ENCODE assay signal across 21 mouse cellular contexts in genomic region chr3:149338684-149339373, GRCm38 (mm10).
A peak's percentile ranks its signal among the peaks of the same experiment; 100 is the strongest.
DNase-seq lines count a peak whose midpoint lies in the region; ATAC-seq and TF ChIP-seq lines count a peak whose summit lies in the region.
"Had no signal": no experiment of that assay in that cellular context is flagged by ENCODE, and none has a peak within 500 bp of the region (broad histone marks: within the 10 kb centered on the region; RNA-seq: fewer than 3 reads in every experiment).

No protein-coding gene starts in this region.

- no peak overlapping the region for H3K27ac ChIP-seq in forebrain, embryonic 11.5 days (ENCODE audit: low read depth, low read length)
- no peak overlapping the region for H3K27ac ChIP-seq in forebrain, embryonic 10.5 days
- H3K27ac ChIP-seq in bone marrow macrophage, adult 2 months (ENCODE audit: insufficient read depth, low read depth, low read length): peak overlapping the region; percentile 82
- no peak overlapping the region for H3K27ac ChIP-seq in intestine, postnatal 0 days (ENCODE audit: low read depth, low read length)
- H3K27ac ChIP-seq: embryonic facial prominence, embryonic 15.5 days; forebrain, embryonic 13.5 days; kidney, embryonic 15.5 days; limb, embryonic 10.5 days; midbrain, embryonic 12.5 days; stomach, embryonic 15.5 days had no signal

- ATAC-seq in forebrain, embryonic 11.5 days (replicated peaks; ENCODE audit: low FRiP score): 0 out of 2 replicates have a peak, but pooled peaks have one; percentile 14
- ATAC-seq in intestine, postnatal 0 days: peak; percentile 81
- ATAC-seq: forebrain, embryonic 13.5 days; liver, postnatal 0 days had no signal

- TF ChIP-seq CTCF in bone marrow macrophage, adult 2 months (IDR thresholded peaks at IDR 0.05; ENCODE audit: low read depth, low read length): no peak
- TF ChIP-seq CTCF in intestine, postnatal 0 days (IDR thresholded peaks at IDR 0.05; ENCODE audit: low read depth): no peak

- WGBS in forebrain, embryonic 11.5 days: 61% methylated on average over 7 of the region's 7 CpGs
- 74% methylated on average over 7 of the region's 7 CpGs for WGBS in forebrain, embryonic 10.5 days
- WGBS in intestine, postnatal 0 days: 34% methylated on average over 7 of the region's 7 CpGs

- H3K4me3 ChIP-seq in forebrain, embryonic 11.5 days (ENCODE audit: low read depth, low read length): no peak overlapping the region
- no peak overlapping the region for H3K4me3 ChIP-seq in forebrain, embryonic 10.5 days
- H3K4me3 ChIP-seq in bone marrow macrophage, adult 2 months (ENCODE audit: insufficient read depth, low read length): no peak overlapping the region
- no peak overlapping the region for H3K4me3 ChIP-seq in intestine, postnatal 0 days (ENCODE audit: low read depth, low read length)
- H3K4me3 ChIP-seq: embryonic facial prominence, embryonic 15.5 days; forebrain, embryonic 13.5 days; kidney, embryonic 15.5 days; limb, embryonic 10.5 days; midbrain, embryonic 12.5 days; stomach, embryonic 15.5 days had no signal

- no peak for DNase-seq in forebrain, embryonic 11.5 days (ENCODE audit: low spot score)
- no peak for DNase-seq in forebrain, embryonic 10.5 days (ENCODE audit: extremely low spot score, low spot score)
- peak; percentile 84 for DNase-seq in 416B (ENCODE audit: low read depth)
- no peak for DNase-seq in right cerebral cortex, postnatal 10 days (ENCODE audit: low spot score in 2 of 2)
- DNase-seq in thymus, postnatal 36 days: no peak
- DNase-seq in embryo, embryonic 11 days: no peak
- DNase-seq: cerebellum, adult 9-10 months; gastrocnemius, postnatal 14 days; kidney, postnatal 4 days; liver, postnatal 0 days; lung, postnatal 14 days; thymus, adult 2 months had no signal

- H3K4me2 ChIP-seq in forebrain, embryonic 11.5 days (ENCODE audit: low read depth, low read length, severe bottlenecking): no peak overlapping the region
- no peak overlapping the region for H3K4me2 ChIP-seq in intestine, postnatal 0 days (replicated peaks; ENCODE audit: low read depth)
- H3K4me2 ChIP-seq: embryonic facial prominence, embryonic 15.5 days; forebrain, embryonic 13.5 days; kidney, embryonic 15.5 days; midbrain, embryonic 12.5 days; stomach, embryonic 15.5 days had no signal

- H3K27me3 ChIP-seq in forebrain, embryonic 11.5 days (ENCODE audit: control insufficient read depth, insufficient read depth, low read length): no peaks in the 10 kb centered on the region
- H3K27me3 ChIP-seq in forebrain, embryonic 10.5 days (ENCODE audit: poor library complexity, severe bottlenecking): peaks cover 24% of the 10 kb centered on the region
- H3K27me3 ChIP-seq in intestine, postnatal 0 days (replicated peaks; ENCODE audit: control insufficient read depth, insufficient read depth, low read length): no peaks in the 10 kb centered on the region
- H3K27me3 ChIP-seq: embryonic facial prominence, embryonic 15.5 days; forebrain, embryonic 13.5 days; kidney, embryonic 15.5 days; stomach, embryonic 15.5 days had no signal

- no peak for TF ChIP-seq POLR2A in bone marrow macrophage, adult 2 months (IDR thresholded peaks at IDR 0.05; ENCODE audit: borderline replicate concordance, low read depth, low read length)

- H3K4me1 ChIP-seq in forebrain, embryonic 11.5 days (replicated peaks; ENCODE audit: control insufficient read depth, insufficient read depth, low read length): no peaks in the 10 kb centered on the region; the same call in 1 of the 2 replicates
- H3K4me1 ChIP-seq in forebrain, embryonic 10.5 days: peaks cover 38% of the 10 kb centered on the region
- H3K4me1 ChIP-seq in bone marrow macrophage, adult 2 months (ENCODE audit: control insufficient read depth, insufficient read depth, low read length): peaks cover 40% of the 10 kb centered on the region
- no peaks in the 10 kb centered on the region for H3K4me1 ChIP-seq in intestine, postnatal 0 days (replicated peaks; ENCODE audit: control insufficient read depth, insufficient read depth, low read length)
- H3K4me1 ChIP-seq: embryonic facial prominence, embryonic 15.5 days; stomach, embryonic 15.5 days had no signal

- H3K36me3 ChIP-seq in forebrain, embryonic 11.5 days (ENCODE audit: control insufficient read depth, insufficient read depth, low read length): no peaks in the 10 kb centered on the region
- no peaks in the 10 kb centered on the region for H3K36me3 ChIP-seq in forebrain, embryonic 10.5 days (replicated peaks)
- no peaks in the 10 kb centered on the region for H3K36me3 ChIP-seq in intestine, postnatal 0 days (ENCODE audit: control insufficient read depth, insufficient read depth)
- H3K36me3 ChIP-seq: embryonic facial prominence, embryonic 15.5 days; G1E; kidney, embryonic 15.5 days; limb, embryonic 10.5 days; midbrain, embryonic 12.5 days; stomach, embryonic 15.5 days had no signal

- no peaks in the 10 kb centered on the region for H3K9me3 ChIP-seq in forebrain, embryonic 11.5 days (ENCODE audit: control insufficient read depth, low read length)
- H3K9me3 ChIP-seq in forebrain, embryonic 10.5 days: no peaks in the 10 kb centered on the region
- no peaks in the 10 kb centered on the region for H3K9me3 ChIP-seq in intestine, postnatal 0 days (ENCODE audit: control insufficient read depth)
- H3K9me3 ChIP-seq: embryonic facial prominence, embryonic 15.5 days; forebrain, embryonic 13.5 days; kidney, embryonic 15.5 days; limb, embryonic 10.5 days; midbrain, embryonic 12.5 days; stomach, embryonic 15.5 days had no signal

- H3K9ac ChIP-seq in forebrain, embryonic 11.5 days (ENCODE audit: low read length): no peak overlapping the region
- no peak overlapping the region for H3K9ac ChIP-seq in intestine, postnatal 0 days (ENCODE audit: low read depth, low read length)
- H3K9ac ChIP-seq: embryonic facial prominence, embryonic 15.5 days; forebrain, embryonic 13.5 days; kidney, embryonic 15.5 days; liver, postnatal 0 days; midbrain, embryonic 12.5 days; stomach, embryonic 15.5 days had no signal
